Mouse (Mus musculus): Measurements from ENCODE around the gene Eef1e1. TPM values are rescaled to one million over a fixed set of nuclear protein-coding genes. Genes with fewer than 3 reads are reported as not detected.

Eef1e1 gene
- 2.4 TPM for polyA plus RNA-seq (2015; fragmentation: Illumina TruSeq; extraction: RNeasy Lipid Tissue Mini Kit (QIAGEN cat#74804); ENCODE audit: insufficient read depth, low read depth, low replicate concordance)

GRCm38 (mm10) chr13:38658528-38659280, at the start of gene Eef1e1:
TSS of gene Eef1e1 (minus strand) at chr13:38659058.

GRCm38 (mm10) chr13:38634800-38635269, 24.0 kb downstream of the Eef1e1 start, which contains the start of gene Bloc1s5:
TSS of gene Bloc1s5 (minus strand) at chr13:38635109.

Other genes with a start within 250 kb of the Eef1e1 start
- gene Txndc5, start 130.2 kb downstream of the Eef1e1 start, polyA plus RNA-seq (2015; fragmentation: Illumina TruSeq; extraction: RNeasy Lipid Tissue Mini Kit (QIAGEN cat#74804); ENCODE audit: insufficient read depth, low read depth, low replicate concordance): 34.7 TPM
- 3.0 TPM for gene Bloc1s5, start 23.9 kb downstream of the Eef1e1 start, polyA plus RNA-seq (2015; fragmentation: Illumina TruSeq; extraction: RNeasy Lipid Tissue Mini Kit (QIAGEN cat#74804); ENCODE audit: insufficient read depth, low read depth, low replicate concordance)